Mouse (Mus musculus) megakaryocyte-erythroid progenitor cell, adult 5 weeks (primary cell): ENCODE results near the gene Sun2. TPM values are rescaled to one million over a fixed set of nuclear protein-coding genes. Genes with fewer than 3 reads are reported as not detected.

Experiments
- polyA plus RNA-seq: library from polyadenylated mRNA; stranded (reverse); fragments of >175 nt; gene quantifications from 2 replicates; pipeline ENCODE4 v1.2.3, GENCODE M21; 2012

The Sun2 gene
- polyA plus RNA-seq, result 376 and 440 TPM in 2 replicates

GRCm38 (mm10) chr15:79741921-79742705 is at the start of gene Sun2:
Gene Sun2 (minus strand): TSS chr15:79742536.

DNA sequence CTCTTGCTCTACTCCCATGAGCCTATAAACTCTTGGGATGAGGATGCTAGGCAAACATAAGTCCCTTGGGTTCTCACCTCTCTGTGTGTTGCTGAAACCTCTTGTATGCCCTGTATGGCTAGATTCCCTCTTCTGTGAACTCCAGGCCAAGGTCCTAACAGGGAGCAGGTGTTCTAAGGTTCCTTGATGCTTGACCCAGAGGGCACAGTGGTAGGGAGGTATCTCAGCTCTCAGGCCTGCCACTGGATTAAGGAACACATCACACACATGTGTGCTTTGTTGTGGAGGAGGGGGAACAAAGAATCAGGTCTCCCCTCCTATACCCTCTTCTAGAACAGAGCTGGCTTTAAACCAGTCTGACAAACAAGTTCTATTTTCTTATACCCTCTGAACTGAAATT is 35.4 kb upstream of the Sun2 start, which contains the start of gene Dnal4:
Gene Dnal4, minus strand, starts transcription at position 101 of the 400 bp plus-strand sequence.

GRCm38 (mm10) chr15:79690426-79691022 is 51.8 kb downstream of the Sun2 start, which contains the start of gene Gtpbp1:
Gene Gtpbp1 (plus strand): TSS chr15:79690845.

DNA sequence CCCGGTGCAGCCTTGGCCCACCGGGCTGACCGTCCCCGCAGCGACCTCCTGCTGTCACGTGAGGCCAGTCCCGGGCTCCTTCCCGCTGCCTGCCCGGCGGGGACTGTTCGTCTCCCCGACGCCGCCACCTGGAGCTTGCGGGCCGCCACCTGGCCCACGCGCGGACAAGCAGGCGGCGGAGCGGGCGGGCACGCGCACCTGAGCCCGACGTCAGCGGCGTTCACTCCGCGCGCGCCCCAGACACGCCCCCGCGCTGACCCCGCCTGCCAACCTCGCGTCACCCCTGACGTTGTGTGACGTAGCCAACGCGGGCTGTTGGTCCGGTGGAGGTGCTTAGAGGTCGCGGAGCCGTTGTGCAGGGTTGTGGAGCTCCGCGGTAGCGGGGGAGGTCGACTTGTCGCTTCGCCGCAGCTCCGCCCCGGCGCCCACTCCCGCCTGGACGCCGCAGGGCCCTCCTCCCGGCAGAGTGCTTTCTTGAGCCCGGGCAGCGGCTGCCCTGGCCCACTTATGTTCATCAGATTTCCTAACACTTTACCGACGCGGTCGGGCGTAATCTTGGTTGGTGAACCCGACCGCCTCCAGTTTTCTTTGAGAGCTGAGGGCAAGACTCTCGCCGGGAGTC is 54.6 kb downstream of the Sun2 start, which contains the start of gene Josd1:
Gene Josd1, minus strand, starts transcription at position 274 of the 622 bp plus-strand sequence.

Other genes with a start within 250 kb of the Sun2 start
- gene Kcnj4, start 237.3 kb downstream of the Sun2 start, polyA plus RNA-seq, result not detected in 2 replicates
- 0.09 and 0.10 TPM in 2 replicates for gene Kdelr3, start 226.1 kb downstream of the Sun2 start, polyA plus RNA-seq
- gene Ddx17, start 195.8 kb downstream of the Sun2 start, polyA plus RNA-seq, result 52.5 and 61.6 TPM in 2 replicates
- 0.32 and 0.35 TPM in 2 replicates for gene Dmc1, start 137.4 kb downstream of the Sun2 start, polyA plus RNA-seq
- gene Fam227a, start 83.6 kb downstream of the Sun2 start, polyA plus RNA-seq, result 0.09 and 0.74 TPM in 2 replicates
- gene Cby1, start 83.3 kb downstream of the Sun2 start, polyA plus RNA-seq, result 86.1 and 92.5 TPM in 2 replicates
- gene Tomm22, start 71.7 kb downstream of the Sun2 start, polyA plus RNA-seq, result 117 and 125 TPM in 2 replicates
- 18.6 and 18.7 TPM in 2 replicates for gene Josd1, start 54.6 kb downstream of the Sun2 start, polyA plus RNA-seq
- 103 and 127 TPM in 2 replicates for gene Gtpbp1, start 51.7 kb downstream of the Sun2 start, polyA plus RNA-seq
- gene Dnal4, start 35.3 kb upstream of the Sun2 start, polyA plus RNA-seq, result 37.5 and 46.8 TPM in 2 replicates
- 1.1 and 1.4 TPM in 2 replicates for gene Nptxr, start 62.2 kb upstream of the Sun2 start, polyA plus RNA-seq
- 0.50 and 0.81 TPM in 2 replicates for gene Npcd, start 91.7 kb upstream of the Sun2 start, polyA plus RNA-seq
- 50.6 and 54.9 TPM in 2 replicates for gene Cbx6, start 92.2 kb upstream of the Sun2 start, polyA plus RNA-seq
- 13.1 and 15.8 TPM in 2 replicates for gene Apobec3, start 149.1 kb upstream of the Sun2 start, polyA plus RNA-seq
- 12.5 and 16.8 TPM in 2 replicates for gene Cbx7, start 228.6 kb upstream of the Sun2 start, polyA plus RNA-seq